Mouse (Mus musculus) forebrain, embryonic 15.5 days (tissue): ENCODE data around the gene Rasal2. TPM values are rescaled to one million over a fixed set of nuclear protein-coding genes. Genes with fewer than 3 reads are reported as not detected.
A peak's percentile ranks its signal among the peaks of the same experiment; 100 is the strongest.

Experiments used
- ATAC-seq: fragments of 200-750 bp; cut with Nextera tagmentation; replicated peaks from 2 replicates; pipeline ENCODE4 v1.8.0; 2017; ENCODE audit warnings: mild to moderate bottlenecking, moderate TSS enrichment, moderate library complexity
- H3K27ac ChIP-seq: fragments of 300-500 bp; sonication (generic); replicated peaks from 2 replicates; pipeline ENCODE4 v1.5.1; 2015; ENCODE audit warnings: mild to moderate bottlenecking, inconsistent platforms
- H3K27me3 ChIP-seq: fragments of 300-500 bp; sonication (generic); 2 replicates; pipeline ENCODE4 v1.6.1; 2015; ENCODE audit warnings: inconsistent platforms
- H3K36me3 ChIP-seq: fragments of 300-500 bp; sonication (generic); 2 replicates; pipeline ENCODE4 v1.6.1; 2015; ENCODE audit warnings: mild to moderate bottlenecking, inconsistent platforms
- H3K4me1 ChIP-seq: fragments of 300-500 bp; sonication (generic); 2 replicates; pipeline ENCODE4 v1.6.1; 2015; ENCODE audit warnings: inconsistent platforms
- H3K4me2 ChIP-seq: fragments of 300-500 bp; sonication (generic); replicated peaks from 2 replicates; pipeline ENCODE4 v1.6.1; 2015; ENCODE audit warnings: mild to moderate bottlenecking, inconsistent platforms
- H3K4me3 ChIP-seq: fragments of 300-500 bp; sonication (generic); 2 replicates; pipeline ENCODE4 v1.5.1; 2015; ENCODE audit warnings: mild to moderate bottlenecking, inconsistent platforms
- H3K9ac ChIP-seq: fragments of 300-500 bp; sonication (generic); replicated peaks from 2 replicates; pipeline ENCODE4 v1.6.1; 2015; ENCODE audit warnings: mild to moderate bottlenecking, inconsistent platforms
- H3K9me3 ChIP-seq: fragments of 300-500 bp; sonication (generic); 2 replicates; pipeline ENCODE4 v1.6.1; 2016; ENCODE audit warnings: inconsistent platforms
- WGBS: fragments of 180-500 bp; shearing (Covaris S2); methylation state at CpG from one replicate; pipeline ENCODE4 v1.1.7; 2015; ENCODE audit warnings: mixed read lengths; 5-methylcytosine and 5-hydroxymethylcytosine counted together
- polyA plus RNA-seq: library from polyadenylated mRNA; unstranded; fragments of >200 nt; fragmentation: Nextera tagmentation; extraction: Ambion mirVana; gene quantifications from 2 replicates; pipeline ENCODE4 v1.2.1, GENCODE M21; 2015

Gene Rasal2
- polyA plus RNA-seq, 1 experiment from 2014 or later, result 36.6 TPM

- Histone ChIP-seq H3K9ac (no peak overlapping the region), H3K4me2 (no peak overlapping the region), H3K4me1 (peaks cover 6% of the 10 kb centered on the region; the same call in 1 of the 2 replicates), H3K9me3 (no peaks in the 10 kb centered on the region), H3K4me3 (no peak overlapping the region), H3K27me3 (no peaks in the 10 kb centered on the region), H3K36me3 (peaks cover 16% of the 10 kb centered on the region), H3K27ac (no peak overlapping the region)
- 88% methylated on average over 1 of the region's 1 CpGs for WGBS
- no peak for ATAC-seq
These were observed 262.3 kb downstream of the Rasal2 start for GRCm38 (mm10) chr1:157150107-157150506.

- H3K27me3 ChIP-seq, result no peaks in the 10 kb centered on the region
These were observed 267.8 kb downstream of the Rasal2 start for GRCm38 (mm10) chr1:157144621-157145020.

GRCm38 (mm10) chr1:157143326-157143932 lies 269.0 kb downstream of the Rasal2 start:
- no peak overlapping the region for H3K4me2 ChIP-seq
- no peaks in the 10 kb centered on the region for H3K9me3 ChIP-seq
- no peak overlapping the region for H3K27ac ChIP-seq
- no peak for ATAC-seq
- no peak overlapping the region for H3K9ac ChIP-seq
- no peaks in the 10 kb centered on the region for H3K27me3 ChIP-seq
- H3K36me3 ChIP-seq, result peaks cover 25% of the 10 kb centered on the region
- no peaks in the 10 kb centered on the region for H3K4me1 ChIP-seq
- no peak overlapping the region for H3K4me3 ChIP-seq
- 69% methylated on average over 7 of the region's 7 CpGs for WGBS

More at GRCm38 (mm10) chr1:157144621-157145020, 267.8 kb downstream of the Rasal2 start:
- H3K4me1 ChIP-seq, result no peaks in the 10 kb centered on the region
- ATAC-seq, result no peak
- no peak overlapping the region for H3K27ac ChIP-seq
- no peak overlapping the region for H3K4me3 ChIP-seq
- H3K9me3 ChIP-seq, result no peaks in the 10 kb centered on the region
- H3K36me3 ChIP-seq, result peaks cover 22% of the 10 kb centered on the region
- H3K4me2 ChIP-seq, result no peak overlapping the region
- 89% methylated on average over 3 of the region's 3 CpGs for WGBS
- no peak overlapping the region for H3K9ac ChIP-seq

- Histone ChIP-seq H3K27ac (no peak overlapping the region), H3K4me1 (peaks cover 3% of the 10 kb centered on the region; the same call in 1 of the 2 replicates), H3K4me2 (no peak overlapping the region), H3K9ac (no peak overlapping the region), H3K4me3 (no peak overlapping the region), H3K36me3 (peaks cover 14% of the 10 kb centered on the region), H3K27me3 (no peaks in the 10 kb centered on the region), H3K9me3 (no peaks in the 10 kb centered on the region)
- WGBS, result 89% methylated on average over 3 of the region's 3 CpGs
- ATAC-seq, result no peak
These were observed 271.4 kb downstream of the Rasal2 start for GRCm38 (mm10) chr1:157141014-157141413.

- no peaks in the 10 kb centered on the region for H3K9me3 ChIP-seq
- peaks cover 3% of the 10 kb centered on the region; the same call in 1 of the 2 replicates for H3K4me1 ChIP-seq
- H3K9ac ChIP-seq, result no peak overlapping the region
- H3K4me2 ChIP-seq, result no peak overlapping the region
- H3K27me3 ChIP-seq, result no peaks in the 10 kb centered on the region
- H3K36me3 ChIP-seq, result peaks cover 8% of the 10 kb centered on the region; the same call in 1 of the 2 replicates
- H3K27ac ChIP-seq, result no peak overlapping the region
- 83% methylated on average over 1 of the region's 1 CpGs for WGBS
- no peak overlapping the region for H3K4me3 ChIP-seq
- ATAC-seq, result no peak
These were observed 274.5 kb downstream of the Rasal2 start for GRCm38 (mm10) chr1:157137854-157138241.

- Histone ChIP-seq H3K4me3 (no peak overlapping the region), H3K27me3 (no peaks in the 10 kb centered on the region), H3K9ac (no peak overlapping the region), H3K36me3 (peaks cover 8% of the 10 kb centered on the region; the same call in 1 of the 2 replicates), H3K4me2 (no peak overlapping the region), H3K4me1 (peaks cover 3% of the 10 kb centered on the region; the same call in 1 of the 2 replicates), H3K27ac (no peak overlapping the region), H3K9me3 (no peaks in the 10 kb centered on the region)
- 79% methylated on average over 9 of the region's 9 CpGs for WGBS
- peak; percentile 80 for ATAC-seq
These were observed 275.1 kb downstream of the Rasal2 start for GRCm38 (mm10) chr1:157137132-157137853.

- Histone ChIP-seq H3K4me3 (no peak overlapping the region), H3K4me2 (no peak overlapping the region), H3K9me3 (no peaks in the 10 kb centered on the region), H3K4me1 (no peaks in the 10 kb centered on the region), H3K9ac (no peak overlapping the region), H3K27ac (no peak overlapping the region), H3K27me3 (no peaks in the 10 kb centered on the region), H3K36me3 (0 out of 2 replicates have a peak, but pooled peaks cover 2% of the 10 kb centered on the region)
- 96% methylated on average over 2 of the region's 2 CpGs for WGBS
- ATAC-seq, result no peak
These were observed 284.2 kb downstream of the Rasal2 start for GRCm38 (mm10) chr1:157128219-157128618.

GRCm38 (mm10) chr1:157123836-157124235 lies 288.6 kb downstream of the Rasal2 start:
- no peaks in the 10 kb centered on the region for H3K9me3 ChIP-seq
- no peak for ATAC-seq
- 90% methylated on average over 3 of the region's 3 CpGs for WGBS
- no peak overlapping the region for H3K4me2 ChIP-seq
- no peak overlapping the region for H3K27ac ChIP-seq
- H3K9ac ChIP-seq, result no peak overlapping the region
- no peaks in the 10 kb centered on the region for H3K4me1 ChIP-seq
- H3K4me3 ChIP-seq, result no peak overlapping the region
- H3K36me3 ChIP-seq, result 0 out of 2 replicates have a peak, but pooled peaks cover 2% of the 10 kb centered on the region
- no peaks in the 10 kb centered on the region for H3K27me3 ChIP-seq

- ATAC-seq, result no peak
- no peak overlapping the region for H3K4me3 ChIP-seq
- H3K4me1 ChIP-seq, result no peaks in the 10 kb centered on the region
- no peaks in the 10 kb centered on the region for H3K9me3 ChIP-seq
- H3K27me3 ChIP-seq, result no peaks in the 10 kb centered on the region
- no peak overlapping the region for H3K27ac ChIP-seq
- H3K9ac ChIP-seq, result no peak overlapping the region
- WGBS, result 79% methylated on average over 6 of the region's 6 CpGs
- no peaks in the 10 kb centered on the region for H3K36me3 ChIP-seq
- H3K4me2 ChIP-seq, result no peak overlapping the region
These were observed 293.2 kb downstream of the Rasal2 start for GRCm38 (mm10) chr1:157119168-157119567.

GRCm38 (mm10) chr1:157117440-157117839 lies 295.0 kb downstream of the Rasal2 start:
- no peaks in the 10 kb centered on the region for H3K4me1 ChIP-seq
- H3K27me3 ChIP-seq, result no peaks in the 10 kb centered on the region
- WGBS, result 96% methylated on average over 3 of the region's 3 CpGs
- H3K27ac ChIP-seq, result no peak overlapping the region
- no peak overlapping the region for H3K4me3 ChIP-seq
- ATAC-seq, result no peak
- H3K36me3 ChIP-seq, result no peaks in the 10 kb centered on the region
- no peak overlapping the region for H3K4me2 ChIP-seq
- no peak overlapping the region for H3K9ac ChIP-seq
- no peaks in the 10 kb centered on the region for H3K9me3 ChIP-seq

GRCm38 (mm10) chr1:157114492-157114891 lies 297.9 kb downstream of the Rasal2 start:
- H3K4me1 ChIP-seq, result no peaks in the 10 kb centered on the region
- no peak overlapping the region for H3K9ac ChIP-seq
- no peaks in the 10 kb centered on the region for H3K27me3 ChIP-seq
- no peaks in the 10 kb centered on the region for H3K9me3 ChIP-seq
- no peaks in the 10 kb centered on the region for H3K36me3 ChIP-seq
- 48% methylated on average over 2 of the region's 2 CpGs for WGBS
- no peak overlapping the region for H3K27ac ChIP-seq
- H3K4me2 ChIP-seq, result no peak overlapping the region
- peak; percentile 69; the same call in 1 of the 2 replicates for ATAC-seq
- H3K4me3 ChIP-seq, result no peak overlapping the region

GRCm38 (mm10) chr1:157110287-157110835 lies 302.0 kb downstream of the Rasal2 start:
- ATAC-seq, result no peak
- no peak overlapping the region for H3K9ac ChIP-seq
- 84% methylated on average over 6 of the region's 6 CpGs for WGBS

More at GRCm38 (mm10) chr1:157110287-157110835, 302.0 kb downstream of the Rasal2 start:
- Histone ChIP-seq H3K4me1 (no peaks in the 10 kb centered on the region), H3K9me3 (no peaks in the 10 kb centered on the region), H3K36me3 (no peaks in the 10 kb centered on the region), H3K4me3 (no peak overlapping the region), H3K27ac (no peak overlapping the region), H3K27me3 (no peaks in the 10 kb centered on the region), H3K4me2 (no peak overlapping the region)
